Mouse (Mus musculus): ENCODE measurements around the gene Hist2h2be.
"Not testable (repeated sequence)": the region's sequence is repeated elsewhere in the genome, so short reads cannot be mapped to it uniquely, and the experiment has no call there.

Gene Hist2h2be

GRCm38 (mm10) chr3:96239949-96240798 lies 19.3 kb downstream of the Hist2h2be start, which contains the start of gene Hist2h2aa2:
Gene Hist2h2aa2, minus strand, starts transcription at chr3:96240276.
- DNase-seq = peak; percentile 96

- DNase-seq = no peak
Measured at GRCm38 (mm10) chr3:96240799-96241197, 19.9 kb downstream of the Hist2h2be start.

- no peak for DNase-seq
Measured at GRCm38 (mm10) chr3:96243921-96244572, 23.1 kb downstream of the Hist2h2be start.

GRCm38 (mm10) chr3:96245003-96245886 lies 24.3 kb downstream of the Hist2h2be start, which contains the start of gene Hist2h2aa1:
Gene Hist2h2aa1, plus strand, starts transcription at chr3:96245497.
- DNase-seq = peak; percentile 86

- not testable (repeated sequence) for DNase-seq
Measured at GRCm38 (mm10) chr3:96246018-96246417, 25.1 kb downstream of the Hist2h2be start.

GRCm38 (mm10) chr3:96246427-96246856 lies 25.5 kb downstream of the Hist2h2be start, which contains the start of gene Hist2h3c1:
Gene Hist2h3c1, plus strand, starts transcription at chr3:96246685.
- not testable (repeated sequence) for DNase-seq

GRCm38 (mm10) chr3:96247356-96248140 lies 26.6 kb downstream of the Hist2h2be start:
- DNase-seq = no peak

- DNase-seq = no peak
Measured at GRCm38 (mm10) chr3:96248141-96249033, 27.5 kb downstream of the Hist2h2be start.

- no peak for DNase-seq
Measured at GRCm38 (mm10) chr3:96249034-96249345, 28.1 kb downstream of the Hist2h2be start.

- DNase-seq = no peak
Measured at GRCm38 (mm10) chr3:96250890-96251289, 30.0 kb downstream of the Hist2h2be start.

GRCm38 (mm10) chr3:96251787-96252186 lies 30.9 kb downstream of the Hist2h2be start:
- DNase-seq = no peak

- DNase-seq = no peak
Measured at GRCm38 (mm10) chr3:96254683-96255355, 33.9 kb downstream of the Hist2h2be start.

GRCm38 (mm10) chr3:96255926-96256593 lies 35.1 kb downstream of the Hist2h2be start:
- no peak for DNase-seq

GRCm38 (mm10) chr3:96257190-96257589 lies 36.3 kb downstream of the Hist2h2be start:
- no peak for DNase-seq

GRCm38 (mm10) chr3:96260220-96260619 lies 39.3 kb downstream of the Hist2h2be start:
- no peak for DNase-seq

GRCm38 (mm10) chr3:96261623-96262022 lies 40.7 kb downstream of the Hist2h2be start:
- DNase-seq = no peak

GRCm38 (mm10) chr3:96262216-96262875 lies 41.4 kb downstream of the Hist2h2be start:
- DNase-seq = peak; percentile 90

GRCm38 (mm10) chr3:96262979-96263550 lies 42.1 kb downstream of the Hist2h2be start, which contains the start of gene Hist2h4:
Gene Hist2h4, minus strand, starts transcription at chr3:96263311.
- DNase-seq = peak; percentile 97
